Mouse (Mus musculus): ENCODE measurements around the gene Gpank1. TPM values are rescaled to one million over a fixed set of nuclear protein-coding genes. Genes with fewer than 3 reads are reported as not detected.
A peak's percentile ranks its signal among the peaks of the same experiment; 100 is the strongest.

Gpank1 gene
- polyA plus RNA-seq, 1 experiment = not detected

DNA sequence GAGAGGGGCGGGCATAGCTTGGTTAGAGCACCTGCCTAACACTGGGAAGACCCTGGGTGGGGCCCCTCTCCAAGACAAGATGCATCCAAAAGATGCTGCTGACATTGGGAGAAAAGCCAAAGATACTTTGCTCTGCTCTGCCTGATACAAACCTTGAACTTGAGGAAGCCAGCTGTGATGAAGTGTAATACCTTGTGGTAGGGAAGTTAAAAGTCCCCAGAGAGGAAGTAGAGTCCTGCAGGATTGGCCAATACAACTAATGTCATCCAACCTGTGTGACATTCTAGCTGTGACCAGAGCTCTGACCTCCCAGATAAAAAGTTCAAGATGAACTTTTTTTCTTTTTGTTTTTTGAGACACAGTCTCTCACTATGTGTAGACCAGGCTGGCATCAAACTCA, 3.8 kb downstream of the Gpank1 start:
- TF ChIP-seq POLR2A (IDR thresholded peaks at IDR 0.05; ENCODE audit: insufficient read depth, low read depth, low read length) = no peak
- TF ChIP-seq CTCF (IDR thresholded peaks at IDR 0.05; ENCODE audit: insufficient read depth, low read depth, low read length) = no peak
- 86% methylated on average over 1 of the region's 1 CpGs for WGBS
- H3K27ac ChIP-seq (ENCODE audit: insufficient read depth, low read depth, low read length) = no peak overlapping the region
- peaks cover 20% of the 10 kb centered on the region for H3K4me1 ChIP-seq (ENCODE audit: control insufficient read depth, insufficient read depth, low read length)
- no peak overlapping the region for H3K4me3 ChIP-seq (ENCODE audit: insufficient read depth, low read depth, low read length)

- no peak overlapping the region for H3K27ac ChIP-seq (ENCODE audit: insufficient read depth, low read depth, low read length)
Measured at GRCm38 (mm10) chr17:35125578-35125977, 4.3 kb downstream of the Gpank1 start.

GRCm38 (mm10) chr17:35126206-35126611, 5.0 kb downstream of the Gpank1 start, which contains the start of gene D17H6S53E:
D17H6S53E (plus strand) TSS chr17:35126373.
- TF ChIP-seq POLR2A (IDR thresholded peaks at IDR 0.05; ENCODE audit: insufficient read depth, low read depth, low read length) (peak; percentile 92), CTCF (IDR thresholded peaks at IDR 0.05; ENCODE audit: insufficient read depth, low read depth, low read length) (no peak)
- Histone ChIP-seq H3K27ac (ENCODE audit: insufficient read depth, low read depth, low read length) (peak within 1 kb of the TSS; percentile 82), H3K4me3 (ENCODE audit: insufficient read depth, low read depth, low read length) (peak within 1 kb of the TSS; percentile 77), H3K4me1 (ENCODE audit: control insufficient read depth, insufficient read depth, low read length) (peaks cover 20% of the 10 kb centered on the region)
- under 1% methylated on average over 36 of the region's 36 CpGs for WGBS

More at GRCm38 (mm10) chr17:35125578-35125977, 4.3 kb downstream of the Gpank1 start:
- WGBS = 35% methylated on average over 6 of the region's 6 CpGs
- TF ChIP-seq POLR2A (IDR thresholded peaks at IDR 0.05; ENCODE audit: insufficient read depth, low read depth, low read length) (no peak), CTCF (IDR thresholded peaks at IDR 0.05; ENCODE audit: insufficient read depth, low read depth, low read length) (no peak)
- Histone ChIP-seq H3K4me1 (ENCODE audit: control insufficient read depth, insufficient read depth, low read length) (peaks cover 20% of the 10 kb centered on the region), H3K4me3 (ENCODE audit: insufficient read depth, low read depth, low read length) (peak overlapping the region; percentile 77; the same call in 1 of the 2 replicates)

DNA sequence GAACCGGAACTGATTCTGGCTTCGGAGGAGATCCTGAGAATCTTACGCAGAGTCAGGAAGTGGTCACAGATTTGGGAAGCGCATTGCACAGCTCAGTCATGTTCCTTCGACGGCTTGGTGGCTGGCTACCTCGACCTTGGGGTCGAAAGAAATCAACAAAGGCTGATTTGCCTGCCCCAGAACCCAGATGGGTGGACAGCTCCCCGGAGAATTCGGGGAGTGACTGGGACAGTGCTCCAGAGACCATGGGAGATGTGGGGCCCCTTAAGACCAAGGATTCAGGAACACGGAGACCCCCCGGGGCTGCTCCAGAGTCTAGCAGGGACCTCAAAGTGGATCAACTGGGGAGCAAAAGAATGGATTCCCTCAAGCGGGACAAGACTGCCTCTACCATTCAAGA, 5.8 kb downstream of the Gpank1 start:
- 66% methylated on average over 13 of the region's 13 CpGs for WGBS
- Histone ChIP-seq H3K27ac (ENCODE audit: insufficient read depth, low read depth, low read length) (no peak overlapping the region; the same call in 1 of the 2 replicates), H3K4me1 (ENCODE audit: control insufficient read depth, insufficient read depth, low read length) (peaks cover 20% of the 10 kb centered on the region), H3K4me3 (ENCODE audit: insufficient read depth, low read depth, low read length) (peak overlapping the region; percentile 77)
- no peak for TF ChIP-seq CTCF (IDR thresholded peaks at IDR 0.05; ENCODE audit: insufficient read depth, low read depth, low read length)
- no peak for TF ChIP-seq POLR2A (IDR thresholded peaks at IDR 0.05; ENCODE audit: insufficient read depth, low read depth, low read length)

- H3K4me1 ChIP-seq (ENCODE audit: control insufficient read depth, insufficient read depth, low read length) = peaks cover 20% of the 10 kb centered on the region
- no peak for TF ChIP-seq POLR2A (IDR thresholded peaks at IDR 0.05; ENCODE audit: insufficient read depth, low read depth, low read length)
- no peak for TF ChIP-seq CTCF (IDR thresholded peaks at IDR 0.05; ENCODE audit: insufficient read depth, low read depth, low read length)
- 75% methylated on average over 11 of the region's 11 CpGs for WGBS
- H3K27ac ChIP-seq (ENCODE audit: insufficient read depth, low read depth, low read length) = no peak overlapping the region
- H3K4me3 ChIP-seq (ENCODE audit: insufficient read depth, low read depth, low read length) = no peak overlapping the region
Measured at GRCm38 (mm10) chr17:35128996-35129395, 7.7 kb downstream of the Gpank1 start.

GRCm38 (mm10) chr17:35131038-35131437, 9.8 kb downstream of the Gpank1 start:
- Histone ChIP-seq H3K27ac (ENCODE audit: insufficient read depth, low read depth, low read length) (no peak overlapping the region), H3K4me1 (ENCODE audit: control insufficient read depth, insufficient read depth, low read length) (peaks cover 18% of the 10 kb centered on the region), H3K4me3 (ENCODE audit: insufficient read depth, low read depth, low read length) (no peak overlapping the region)
- WGBS = 85% methylated on average over 8 of the region's 8 CpGs
- TF ChIP-seq POLR2A (IDR thresholded peaks at IDR 0.05; ENCODE audit: insufficient read depth, low read depth, low read length) = no peak
- TF ChIP-seq CTCF (IDR thresholded peaks at IDR 0.05; ENCODE audit: insufficient read depth, low read depth, low read length) = no peak

- H3K4me1 ChIP-seq (ENCODE audit: control insufficient read depth, insufficient read depth, low read length) = peaks cover 16% of the 10 kb centered on the region
- no peak for TF ChIP-seq CTCF (IDR thresholded peaks at IDR 0.05; ENCODE audit: insufficient read depth, low read depth, low read length)
- H3K27ac ChIP-seq (ENCODE audit: insufficient read depth, low read depth, low read length) = no peak within 1 kb of the TSS
- 77% methylated on average over 15 of the region's 15 CpGs for WGBS
- no peak within 1 kb of the TSS for H3K4me3 ChIP-seq (ENCODE audit: insufficient read depth, low read depth, low read length)
Measured at GRCm38 (mm10) chr17:35131500-35132173, 10.4 kb downstream of the Gpank1 start, which contains the start of gene Apom. Apom (minus strand) TSS chr17:35132050.

- 65% methylated on average over 3 of the region's 3 CpGs for WGBS
- Histone ChIP-seq H3K4me3 (ENCODE audit: insufficient read depth, low read depth, low read length) (no peak overlapping the region), H3K27ac (ENCODE audit: insufficient read depth, low read depth, low read length) (no peak overlapping the region), H3K4me1 (ENCODE audit: control insufficient read depth, insufficient read depth, low read length) (peaks cover 12% of the 10 kb centered on the region)
- TF ChIP-seq POLR2A (IDR thresholded peaks at IDR 0.05; ENCODE audit: insufficient read depth, low read depth, low read length) = no peak
- TF ChIP-seq CTCF (IDR thresholded peaks at IDR 0.05; ENCODE audit: insufficient read depth, low read depth, low read length) = no peak
Measured at GRCm38 (mm10) chr17:35132174-35132560, 10.9 kb downstream of the Gpank1 start.

DNA sequence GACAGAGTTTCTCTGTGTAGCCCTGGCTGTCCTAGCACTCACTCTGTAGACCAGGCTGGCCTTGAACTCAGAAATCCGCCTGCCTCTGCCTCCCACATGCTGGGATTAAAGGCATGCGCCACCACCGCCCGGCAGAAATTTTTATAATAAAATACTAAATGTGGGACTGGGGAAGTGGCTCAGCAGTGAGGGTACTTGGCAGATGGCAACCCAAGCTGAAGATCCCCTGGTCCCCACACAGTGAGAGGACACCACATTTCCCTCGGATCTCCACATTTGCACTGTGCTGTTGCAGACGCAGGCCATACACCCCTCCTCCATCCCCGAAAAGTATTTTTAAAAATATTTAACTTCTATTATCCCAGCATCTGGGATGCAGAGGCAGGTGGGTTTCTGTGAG, 12.3 kb downstream of the Gpank1 start:
- 91% methylated on average over 7 of the region's 7 CpGs for WGBS
- H3K4me3 ChIP-seq (ENCODE audit: insufficient read depth, low read depth, low read length) = no peak overlapping the region
- no peak overlapping the region for H3K27ac ChIP-seq (ENCODE audit: insufficient read depth, low read depth, low read length)
- H3K4me1 ChIP-seq (ENCODE audit: control insufficient read depth, insufficient read depth, low read length) = peaks cover 3% of the 10 kb centered on the region
- no peak for TF ChIP-seq POLR2A (IDR thresholded peaks at IDR 0.05; ENCODE audit: insufficient read depth, low read depth, low read length)
- TF ChIP-seq CTCF (IDR thresholded peaks at IDR 0.05; ENCODE audit: insufficient read depth, low read depth, low read length) = no peak

Measured in olfactory bulb, adult 2 months (tissue).